Mouse (Mus musculus) cerebellum, postnatal 14 days (tissue): ENCODE results near the gene Gan.

ENCODE experiments used
- DNase-seq, 2 experiments: peaks; one replicate each; pipeline ENCODE4 v3.0.0; 2021; ENCODE audit warnings: mixed read lengths in 2 of 2

The Gan gene

GRCm38 (mm10) chr8:117256292-117256938, 98.5 kb downstream of the Gan start:
- peak; percentile 94 to 96 for DNase-seq

DNA sequence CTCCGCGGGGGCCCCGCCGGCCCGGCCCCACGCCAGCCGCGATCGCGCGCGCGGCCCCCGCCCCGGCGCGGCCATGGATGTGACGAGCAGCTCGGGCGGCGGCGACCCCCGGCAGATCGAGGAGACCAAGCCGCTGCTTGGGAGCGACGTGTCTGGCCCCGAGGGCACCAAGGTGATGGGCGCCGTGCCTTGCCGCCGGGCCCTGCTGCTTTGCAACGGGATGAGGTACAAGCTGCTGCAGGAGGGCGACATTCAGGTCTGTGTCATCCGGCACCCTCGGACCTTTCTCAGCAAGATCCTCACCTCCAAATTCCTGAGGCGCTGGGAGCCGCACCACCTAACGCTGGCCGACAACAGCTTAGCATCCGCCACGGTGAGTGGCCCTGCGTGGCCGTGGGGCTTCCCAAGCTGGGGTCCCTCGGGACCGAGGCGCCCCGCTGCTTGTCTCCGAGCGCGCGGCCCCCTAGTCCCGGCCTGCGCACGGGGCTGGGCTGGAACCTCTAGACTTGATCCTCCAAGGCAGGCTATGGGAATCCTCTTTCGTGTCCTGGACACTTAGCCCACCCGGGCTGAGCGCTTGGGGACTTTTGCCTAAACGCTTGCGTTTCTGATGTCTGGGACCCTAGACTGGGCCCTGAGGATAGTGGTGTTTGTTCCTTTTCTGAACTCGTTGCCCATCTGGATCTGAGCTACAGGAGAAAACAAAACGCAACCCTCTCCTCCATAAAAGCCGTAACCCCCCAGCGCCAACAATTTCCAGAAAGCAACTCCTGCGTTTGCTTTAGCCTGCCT, 99.3 kb downstream of the Gan start, which contains the start of gene Cmip:
Gene Cmip, plus strand, starts transcription at position 36 of the 792 bp plus-strand sequence.
- peak; percentile 64 to 68 for DNase-seq

GRCm38 (mm10) chr8:117257821-117258575, 100.1 kb downstream of the Gan start:
- peak; percentile 28 to 32 for DNase-seq

- DNase-seq: no peak
Measured at GRCm38 (mm10) chr8:117258576-117259040, 100.7 kb downstream of the Gan start.

- peak in 1 of 2 experiments; percentile 19 for DNase-seq
Measured at GRCm38 (mm10) chr8:117259431-117260001, 101.6 kb downstream of the Gan start.

DNA sequence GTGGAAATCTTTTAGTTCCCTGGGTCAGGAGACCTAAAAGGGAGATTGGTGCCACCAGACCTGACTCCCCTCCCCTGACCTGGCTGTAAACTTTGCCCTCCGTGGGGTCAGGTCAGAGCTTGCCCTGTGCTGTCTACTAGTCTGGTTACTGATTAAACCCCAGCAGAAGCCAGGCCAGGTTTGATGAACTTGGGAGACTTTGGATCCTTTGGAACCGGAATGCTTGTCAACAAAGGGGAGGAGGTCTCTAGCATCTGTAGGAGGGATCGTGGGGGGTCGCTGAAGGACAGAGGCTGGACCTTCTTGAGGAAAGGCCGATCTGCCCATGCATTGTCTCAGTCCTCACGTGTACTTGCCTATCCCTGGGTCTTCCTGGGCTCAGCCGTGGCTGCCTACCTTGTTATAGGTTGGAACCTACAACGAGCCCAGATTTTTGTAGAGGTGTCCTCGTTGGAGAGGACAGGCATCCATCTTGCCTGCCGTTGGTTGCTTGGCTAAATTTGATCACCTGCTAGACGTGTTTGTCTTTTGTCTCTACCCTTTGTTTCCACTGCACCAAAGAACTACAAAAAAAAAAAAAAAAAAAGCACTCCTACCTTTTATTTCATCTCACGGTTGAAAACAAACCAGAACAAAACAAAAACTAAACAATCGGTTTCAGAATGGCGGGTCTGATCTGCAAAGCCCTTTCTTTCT, 102.4 kb downstream of the Gan start:
- peak; percentile 22 to 23 for DNase-seq

DNA sequence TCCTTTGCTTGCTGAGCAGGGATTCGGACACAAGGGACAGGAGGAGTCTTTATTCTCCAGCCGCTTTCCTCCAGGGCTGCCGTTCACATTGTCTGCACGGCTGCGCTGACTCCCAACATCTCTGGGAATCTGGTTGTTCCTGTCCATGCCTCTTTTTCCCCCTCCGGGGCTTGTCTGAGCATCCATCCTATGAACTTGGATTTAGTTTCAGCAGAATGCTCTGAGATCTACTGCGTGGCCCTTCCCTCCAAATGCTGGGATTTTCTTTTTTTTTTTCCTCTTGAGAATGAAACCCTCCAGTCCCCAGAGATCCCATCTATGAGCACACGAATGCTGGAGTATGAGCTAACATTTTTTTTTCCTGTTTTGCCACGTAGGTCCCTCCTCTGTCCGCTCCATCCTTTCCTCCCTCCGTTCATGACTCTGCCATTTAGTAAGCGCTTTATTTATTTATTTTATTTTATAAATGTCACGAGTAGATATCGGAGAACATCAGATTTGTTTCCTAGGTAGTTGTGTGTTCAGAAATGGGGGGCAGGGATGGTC, 103.1 kb downstream of the Gan start:
- DNase-seq: peak; percentile 19 to 24

GRCm38 (mm10) chr8:117261702-117262101, 103.8 kb downstream of the Gan start:
- DNase-seq: no peak

GRCm38 (mm10) chr8:117262685-117263084, 104.8 kb downstream of the Gan start:
- no peak for DNase-seq

DNA sequence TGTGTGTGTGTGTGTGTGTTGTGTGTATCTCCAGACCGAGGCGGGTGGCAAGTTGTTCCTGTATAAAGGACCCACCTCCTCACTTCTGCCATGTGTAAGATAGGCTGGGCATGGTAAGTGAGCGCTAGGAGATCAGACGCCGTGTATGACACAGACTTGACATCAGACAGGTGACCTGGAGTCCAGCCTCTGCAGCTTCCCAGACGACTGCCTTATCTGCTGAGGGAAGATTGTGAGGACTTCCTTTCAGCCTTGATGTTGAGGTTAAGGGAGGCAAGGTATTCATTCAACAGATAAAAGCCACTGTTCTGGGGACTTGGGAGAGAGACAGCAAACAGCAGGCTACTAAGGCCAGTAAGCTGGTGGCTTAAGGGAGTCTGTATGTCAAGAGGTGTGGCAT, 105.5 kb downstream of the Gan start:
- no peak for DNase-seq

GRCm38 (mm10) chr8:117265079-117265478, 107.1 kb downstream of the Gan start:
- DNase-seq: peak in 1 of 2 experiments; percentile 1
